Mouse (Mus musculus): ENCODE data around the gene Hecw2. TPM values are rescaled to one million over a fixed set of nuclear protein-coding genes. Genes with fewer than 3 reads are reported as not detected.

Gene Hecw2
- total RNA-seq, 2 experiments from 2014 or later = 4.4 to 5.5 TPM

DNA sequence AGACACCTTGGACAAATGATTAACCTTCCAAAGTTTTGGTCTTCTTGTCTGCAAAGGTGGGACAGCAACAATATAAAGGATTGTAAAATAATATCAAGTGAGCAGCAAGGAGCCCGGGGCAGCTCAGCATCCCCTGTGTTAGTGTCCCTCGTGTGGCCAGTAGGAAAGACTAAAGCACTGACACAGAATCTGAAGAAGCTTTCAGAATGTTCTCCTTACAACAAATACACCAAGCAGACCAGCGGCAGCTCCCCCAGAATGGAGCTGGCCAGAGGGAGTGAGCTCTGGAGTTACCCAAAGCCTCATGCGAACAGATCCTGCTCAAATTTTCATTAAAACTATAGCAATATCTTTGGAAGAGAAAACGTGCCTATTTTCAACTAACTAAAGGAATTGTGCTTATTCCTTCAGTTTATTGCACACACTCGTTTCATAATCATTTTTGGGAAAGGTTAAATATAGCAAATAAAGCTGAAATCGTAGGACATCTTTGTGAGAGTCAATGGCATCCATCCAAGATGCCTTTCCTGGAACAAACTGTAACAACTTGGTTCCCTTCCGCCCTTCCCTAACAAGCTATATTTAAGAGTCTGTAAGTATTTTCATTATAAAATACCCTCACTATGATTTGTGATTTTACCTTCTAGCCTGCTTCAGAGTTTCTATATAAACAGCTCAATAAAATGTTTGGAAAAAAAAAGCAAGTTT lies 208.6 kb downstream of the Hecw2 start:
- peak; percentile 32 for DNase-seq (ENCODE audit: low spot score)

DNA sequence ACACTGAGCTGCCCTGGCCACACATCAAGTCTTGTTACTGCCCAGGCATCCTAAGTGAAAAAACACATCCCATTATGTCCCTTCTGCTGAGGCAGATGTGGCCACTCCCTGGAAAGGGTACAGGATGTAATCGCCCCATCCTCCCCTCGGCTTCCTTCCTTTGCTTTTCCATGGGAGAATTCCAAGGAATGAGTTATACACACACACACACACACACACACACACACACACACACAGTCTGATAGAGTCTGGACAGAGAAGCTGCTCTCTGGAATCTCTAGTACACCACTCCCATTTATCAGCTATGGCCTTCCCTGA lies 216.5 kb downstream of the Hecw2 start:
- peak; percentile 48 for DNase-seq (ENCODE audit: low spot score)

DNA sequence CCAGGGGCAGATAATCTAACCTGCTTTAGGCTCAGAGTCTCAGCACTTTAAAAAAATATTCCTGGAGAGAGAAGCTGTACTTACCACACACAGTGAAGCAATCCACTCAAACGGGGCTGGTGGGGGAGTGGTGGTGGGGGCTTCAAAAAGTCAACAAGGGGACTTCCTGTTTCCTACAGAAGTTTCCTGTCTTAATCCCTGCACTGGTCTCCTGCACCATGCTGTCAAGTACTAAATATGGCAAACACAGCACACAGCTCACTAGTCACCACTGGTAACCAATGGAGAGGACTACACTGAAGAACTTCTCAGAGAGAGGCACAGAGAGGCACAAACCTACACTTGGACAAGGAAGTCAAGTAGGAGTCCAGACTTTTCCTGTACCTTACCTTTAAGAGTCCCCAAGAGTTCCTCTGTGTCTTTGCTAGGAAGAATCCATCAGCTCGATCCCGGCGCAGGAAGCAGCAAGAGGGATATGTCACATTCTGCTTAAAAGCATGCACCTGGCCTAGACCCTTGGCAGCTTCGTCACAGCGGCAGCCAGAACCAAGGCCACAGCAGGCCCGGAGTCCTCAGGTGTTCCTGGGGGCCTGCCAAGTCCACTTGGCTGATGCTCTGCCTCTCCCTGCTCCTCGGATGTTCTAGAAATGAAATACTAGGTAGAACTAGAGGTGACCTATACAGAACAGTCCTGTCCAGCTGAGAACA lies 217.0 kb downstream of the Hecw2 start:
- DNase-seq (ENCODE audit: low spot score) = no peak

DNA sequence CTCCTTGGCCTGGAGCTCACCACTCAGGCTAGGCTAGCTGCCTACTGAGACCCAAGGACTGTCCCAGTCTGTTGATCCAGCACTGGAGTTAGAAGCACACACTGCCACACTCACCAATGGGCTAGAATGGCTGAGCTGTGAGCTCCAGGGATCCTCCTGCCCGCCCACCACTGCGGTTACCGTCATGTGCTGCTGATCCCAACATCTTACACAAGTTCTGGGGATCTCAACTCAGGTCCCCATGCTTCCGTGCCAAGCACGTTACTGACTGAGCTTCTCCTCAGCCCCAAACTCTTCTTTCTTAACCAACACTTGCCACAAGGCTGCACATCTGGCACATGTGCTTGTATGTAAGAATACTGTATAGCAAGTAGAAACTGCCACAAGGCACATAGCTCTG lies 218.2 kb downstream of the Hecw2 start:
- no peak for DNase-seq (ENCODE audit: low spot score)

DNA sequence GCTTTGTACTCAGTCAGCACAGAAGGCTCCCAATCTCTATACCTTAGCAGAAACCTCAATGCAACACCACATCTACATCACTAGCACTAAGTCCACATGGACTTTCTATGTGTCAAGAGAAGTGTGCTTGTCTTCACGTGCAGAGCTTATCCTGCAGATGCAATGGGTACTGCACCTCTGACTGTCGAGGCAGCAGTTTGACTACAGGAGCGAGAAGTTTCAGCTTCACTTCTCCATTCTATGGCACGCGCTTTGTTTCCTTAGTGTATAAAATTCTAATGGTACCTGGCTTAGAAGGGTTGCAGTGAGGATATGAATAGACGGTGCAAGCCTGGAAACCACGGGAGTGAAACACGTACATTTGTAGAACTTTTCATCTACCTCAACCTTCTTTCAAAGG lies 218.9 kb downstream of the Hecw2 start:
- no peak for DNase-seq (ENCODE audit: low spot score)

DNA sequence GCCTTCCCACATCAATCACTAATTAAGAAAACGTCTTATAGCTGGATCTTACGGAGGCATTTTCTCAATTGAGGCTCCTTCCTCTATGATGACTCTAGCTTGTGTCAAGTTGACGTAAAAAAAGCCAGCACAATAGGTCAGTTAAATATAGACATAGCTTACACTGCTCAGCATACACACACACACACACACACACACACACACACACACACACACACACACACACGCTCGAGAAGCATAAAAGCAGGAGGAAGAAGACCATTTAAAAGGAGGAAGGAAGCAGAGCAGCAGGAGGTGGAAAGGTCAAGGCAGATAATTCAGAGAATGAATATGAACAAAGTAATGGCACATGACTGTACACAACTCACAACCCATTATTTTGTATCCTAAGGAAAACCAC lies 220.0 kb downstream of the Hecw2 start:
- DNase-seq (ENCODE audit: low spot score) = no peak

DNA sequence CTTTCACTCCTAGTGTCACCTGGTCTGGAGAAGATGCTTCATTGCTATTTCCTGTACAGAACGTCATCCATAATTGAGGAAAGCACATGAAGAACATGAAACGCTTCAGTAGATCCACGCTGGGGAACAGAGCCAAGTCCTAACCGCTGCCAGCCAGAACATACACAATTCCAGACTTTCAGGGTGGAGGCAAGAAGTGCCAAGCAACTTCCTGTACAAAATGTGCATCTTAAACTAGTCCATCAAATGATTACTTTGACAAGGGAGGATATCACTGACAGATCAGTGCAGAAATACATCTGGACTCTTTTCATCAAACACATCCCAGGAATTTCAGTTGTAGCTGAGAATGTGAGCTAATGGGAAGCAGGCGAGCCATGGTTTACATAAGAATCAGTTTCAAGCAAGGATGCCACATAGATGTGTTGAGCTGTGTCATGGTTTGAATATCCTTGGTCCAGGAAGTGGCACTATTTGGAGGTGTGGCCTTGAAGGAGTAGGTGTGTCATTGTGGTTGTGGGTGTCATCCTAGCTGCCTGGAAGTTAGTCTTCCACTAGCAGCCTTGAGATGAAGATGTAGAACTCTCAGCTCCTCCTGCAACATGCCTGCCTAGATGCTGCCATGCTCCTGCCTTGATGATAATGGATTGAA lies 224.5 kb downstream of the Hecw2 start:
- DNase-seq (ENCODE audit: low spot score) = no peak

DNA sequence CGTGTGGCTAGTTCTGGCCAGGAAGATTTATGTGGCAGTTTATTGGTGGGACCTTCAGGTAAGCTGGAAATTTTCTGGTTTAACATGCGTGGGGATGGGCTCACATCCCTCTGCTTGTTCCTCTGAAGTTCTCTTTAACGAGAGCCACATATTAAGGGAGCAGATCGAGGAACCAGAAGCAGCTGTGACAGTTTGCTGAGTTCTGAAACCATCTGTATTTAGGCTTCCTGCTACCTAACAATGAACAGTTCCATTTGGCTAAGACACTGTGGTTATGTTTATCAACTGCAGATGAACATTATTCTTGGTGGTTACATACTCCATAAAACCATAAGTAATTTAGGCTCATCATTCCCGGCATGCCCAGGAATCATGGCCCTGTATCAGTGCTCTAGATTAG lies 242.6 kb downstream of the Hecw2 start:
- DNase-seq (ENCODE audit: low spot score) = no peak

DNA sequence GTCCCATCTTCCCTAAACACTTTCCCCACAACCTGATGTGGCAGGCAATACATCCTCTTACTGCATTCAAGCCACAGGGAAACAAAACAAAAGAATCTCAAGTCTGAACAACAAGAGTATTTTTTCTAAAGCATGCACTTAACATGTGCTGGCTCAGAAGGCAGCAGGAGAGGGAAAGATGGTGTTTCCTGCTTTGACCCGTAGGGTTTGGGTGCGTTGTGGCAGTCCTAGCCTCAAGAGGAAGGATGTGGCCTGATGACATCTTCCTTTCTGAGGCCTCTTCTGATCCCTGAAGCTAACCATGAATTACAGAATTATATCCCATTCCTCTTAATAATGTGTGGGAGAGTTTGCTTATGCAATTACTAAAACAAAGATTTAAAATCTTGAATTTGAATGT lies 249.2 kb downstream of the Hecw2 start:
- DNase-seq (ENCODE audit: low spot score) = no peak

DNA sequence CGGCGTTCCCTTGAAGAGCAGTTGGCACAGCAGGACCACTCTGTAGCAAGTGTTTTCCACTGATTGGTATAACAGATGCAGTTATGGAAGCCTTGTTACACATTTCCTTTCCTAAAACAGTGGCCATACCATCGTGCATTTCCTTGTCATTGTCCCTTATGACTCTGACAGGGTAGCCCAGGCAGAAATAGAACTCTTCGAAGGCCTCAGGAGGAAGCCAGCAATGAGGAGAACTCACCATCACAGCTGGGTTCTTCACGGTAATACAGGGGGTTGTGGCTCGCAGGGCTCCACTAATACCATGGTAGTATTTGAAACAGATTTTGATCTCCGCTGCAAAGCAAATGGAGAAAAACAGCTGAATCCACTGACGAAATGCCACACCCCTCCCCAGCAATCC lies 252.5 kb downstream of the Hecw2 start:
- no peak for DNase-seq (ENCODE audit: low spot score)

DNA sequence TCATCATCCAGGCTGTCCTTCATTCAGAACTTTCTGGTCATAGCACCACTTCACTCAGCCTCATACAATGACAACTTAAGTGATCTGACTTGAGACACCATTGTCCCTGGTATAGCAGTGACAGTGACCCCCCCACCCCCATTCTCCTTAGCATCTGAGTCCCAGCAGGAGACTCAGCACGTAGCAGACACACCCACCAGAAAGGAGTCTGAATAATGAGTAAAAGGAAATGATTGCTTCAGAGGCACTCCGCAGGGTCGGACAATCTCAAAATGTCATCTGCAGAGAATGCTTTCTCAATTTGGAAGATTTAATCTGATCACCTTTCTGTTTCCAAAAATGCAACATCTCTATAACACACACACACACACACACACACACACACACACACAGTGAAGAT lies 253.4 kb downstream of the Hecw2 start:
- DNase-seq (ENCODE audit: low spot score) = no peak

DNA sequence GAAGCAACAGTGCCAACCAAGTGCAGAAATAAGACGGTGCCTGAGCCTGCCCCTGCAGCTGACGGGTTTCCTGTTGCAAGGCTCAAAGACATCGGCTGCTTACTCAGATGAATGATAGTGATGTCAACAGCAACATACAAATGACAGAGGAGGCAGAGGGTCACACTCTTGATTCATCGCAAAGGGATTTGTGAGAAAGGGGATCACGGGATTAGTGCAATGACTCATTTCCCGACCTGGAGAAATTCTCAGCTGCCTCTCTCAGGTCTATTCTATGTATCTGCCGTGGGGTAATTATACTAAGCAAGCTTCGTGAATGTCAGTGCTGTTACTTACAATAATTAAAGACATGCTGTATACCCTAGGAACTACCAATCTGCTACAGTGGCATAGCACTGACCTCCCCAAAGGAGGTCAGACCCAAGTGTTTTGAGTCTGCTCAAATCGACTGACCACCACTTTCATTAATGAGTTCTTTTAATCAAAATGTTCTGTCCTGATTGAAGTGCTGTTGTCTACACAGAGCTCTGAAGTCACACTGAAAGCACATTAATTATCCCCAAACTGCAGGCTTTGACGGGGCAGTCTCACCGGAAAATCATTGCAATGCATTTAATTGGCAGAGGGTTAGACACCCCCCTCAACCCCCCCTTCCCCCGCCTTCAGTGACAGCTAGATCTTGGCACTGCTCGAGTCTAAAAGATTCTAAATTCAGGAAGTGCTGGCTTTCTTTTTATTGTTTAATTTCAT lies 254.5 kb downstream of the Hecw2 start:
- no peak for DNase-seq (ENCODE audit: low spot score)

DNA sequence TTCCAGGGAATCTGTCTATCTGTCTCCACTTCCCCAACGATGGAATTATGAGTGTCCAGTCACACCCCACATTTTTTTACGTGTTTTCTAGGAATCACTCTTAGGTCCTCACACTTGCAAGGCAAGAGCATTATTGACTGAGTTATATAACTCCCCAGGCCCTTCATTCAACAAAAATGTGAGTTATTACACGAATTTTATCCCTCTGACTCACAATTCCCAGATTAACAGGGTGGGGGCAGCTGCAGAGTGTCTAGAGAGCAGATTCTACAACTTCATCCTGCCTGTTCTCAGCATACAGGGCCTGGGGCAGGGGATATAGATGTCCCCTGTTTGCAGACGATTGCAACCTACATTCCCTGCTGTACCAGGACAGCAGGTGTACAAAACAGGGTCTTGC lies 255.7 kb downstream of the Hecw2 start:
- no peak for DNase-seq (ENCODE audit: low spot score)

DNA sequence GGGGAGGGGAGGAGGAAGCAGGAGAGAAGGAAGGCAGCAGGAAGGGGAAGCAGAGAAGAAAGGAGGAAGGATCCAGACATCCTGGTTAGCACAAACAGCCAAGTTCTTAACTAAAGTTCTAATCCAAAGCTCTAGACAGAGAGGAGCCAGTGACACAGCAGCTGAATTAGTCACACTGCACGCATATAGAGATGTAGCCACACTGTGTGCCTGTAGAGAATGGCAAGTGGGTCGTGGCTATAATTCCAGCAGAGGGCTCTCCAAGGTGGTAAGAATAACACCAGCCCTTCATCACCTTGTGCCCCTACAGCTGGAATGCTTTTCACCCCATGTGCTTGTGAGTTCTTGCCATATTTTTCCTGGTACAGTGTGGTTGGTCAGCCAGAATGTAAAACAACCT lies 261.7 kb downstream of the Hecw2 start:
- no peak for DNase-seq (ENCODE audit: low spot score)

DNA sequence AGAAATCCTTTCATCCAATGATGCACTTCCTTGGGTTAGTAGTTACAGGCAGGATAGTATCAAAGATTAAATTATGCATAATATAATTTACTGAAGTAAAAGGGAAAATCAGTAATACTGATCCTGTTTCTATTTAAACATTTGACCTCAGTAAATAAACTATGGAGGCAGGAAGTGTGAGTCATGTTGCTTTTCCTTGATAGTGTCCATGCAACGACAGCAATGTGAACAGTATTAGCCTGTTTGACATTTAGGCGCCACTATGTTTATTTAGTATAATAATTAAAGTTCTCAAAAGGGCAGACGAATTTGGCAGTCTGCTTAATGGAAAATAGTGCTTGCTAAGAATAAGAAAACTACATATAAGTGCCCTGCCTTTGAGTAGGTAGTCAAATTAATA lies 263.7 kb downstream of the Hecw2 start:
- no peak for DNase-seq (ENCODE audit: low spot score)

DNA sequence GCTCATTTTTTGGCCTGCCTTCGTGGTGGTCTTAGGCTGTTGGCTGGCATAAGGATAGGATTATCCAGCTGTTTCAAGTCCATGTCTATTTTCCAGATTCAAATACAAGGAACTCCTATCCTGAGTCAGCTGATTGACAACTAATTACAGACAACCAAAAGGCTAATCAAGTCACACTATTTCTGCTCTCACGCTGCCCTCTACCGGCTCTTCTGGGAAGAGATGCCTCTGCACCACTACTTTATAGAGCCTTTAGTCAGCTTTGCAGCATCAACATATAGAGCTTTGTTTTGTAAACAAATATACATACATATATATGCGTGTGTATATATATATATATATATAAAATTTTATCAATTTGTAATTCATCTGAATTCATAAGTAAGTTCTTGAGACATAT lies 267.4 kb downstream of the Hecw2 start:
- peak; percentile 13 for DNase-seq (ENCODE audit: low spot score)

DNA sequence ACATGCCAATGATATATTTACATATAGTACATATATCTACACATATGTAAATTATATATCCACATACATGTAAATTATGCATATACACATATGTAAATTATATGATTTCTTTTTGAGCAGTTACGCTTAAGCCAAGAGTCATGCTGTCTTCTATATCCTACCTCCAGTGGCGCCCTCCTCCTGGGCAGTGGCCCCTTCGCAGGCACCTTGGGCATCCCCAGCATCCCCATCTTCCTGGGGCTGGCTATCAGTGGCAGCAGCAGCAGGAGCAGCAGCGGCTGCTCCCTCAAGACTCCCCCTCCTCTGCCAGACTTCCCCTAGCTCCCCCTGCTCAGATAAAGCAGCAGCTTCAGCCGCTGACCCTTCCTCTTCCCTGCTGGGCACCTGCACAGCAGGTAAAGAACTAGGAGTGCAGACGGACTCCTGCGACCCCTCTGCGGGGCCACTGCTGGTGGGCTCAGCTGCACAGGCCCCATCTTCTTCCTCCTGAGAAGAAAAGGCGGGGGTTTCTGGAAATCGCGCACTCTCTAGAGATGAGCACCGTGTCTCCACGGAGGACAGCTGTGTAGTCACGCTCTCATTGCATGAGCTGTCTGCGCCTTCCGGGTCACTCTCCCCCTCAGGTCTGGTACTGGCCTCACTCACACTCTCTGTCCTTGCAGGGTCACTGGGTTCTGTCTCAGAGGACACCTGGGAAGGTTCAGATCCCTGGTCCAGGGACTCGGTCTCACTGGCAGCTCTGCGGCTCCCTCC lies 269.6 kb downstream of the Hecw2 start:
- no peak for DNase-seq (ENCODE audit: low spot score)

DNA sequence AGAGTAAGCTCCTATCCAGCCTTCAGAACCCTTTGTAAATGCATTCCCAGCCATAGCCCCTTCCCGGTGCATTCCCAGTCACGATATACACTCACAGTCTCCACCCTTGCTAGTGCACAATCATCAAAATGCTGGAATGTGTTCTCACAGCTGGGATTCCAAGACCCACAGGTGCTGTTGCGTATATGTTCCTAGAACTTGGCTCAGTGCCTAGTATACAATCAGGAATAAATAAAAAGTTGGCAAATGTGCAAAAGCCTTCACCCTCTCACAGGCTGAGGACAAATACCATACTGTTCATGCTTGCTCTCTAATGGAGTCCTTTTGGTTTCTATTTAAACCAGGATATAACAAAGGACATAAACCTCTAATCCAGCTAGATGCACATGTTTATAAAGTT lies 283.1 kb downstream of the Hecw2 start:
- no peak for DNase-seq (ENCODE audit: low spot score)

DNA sequence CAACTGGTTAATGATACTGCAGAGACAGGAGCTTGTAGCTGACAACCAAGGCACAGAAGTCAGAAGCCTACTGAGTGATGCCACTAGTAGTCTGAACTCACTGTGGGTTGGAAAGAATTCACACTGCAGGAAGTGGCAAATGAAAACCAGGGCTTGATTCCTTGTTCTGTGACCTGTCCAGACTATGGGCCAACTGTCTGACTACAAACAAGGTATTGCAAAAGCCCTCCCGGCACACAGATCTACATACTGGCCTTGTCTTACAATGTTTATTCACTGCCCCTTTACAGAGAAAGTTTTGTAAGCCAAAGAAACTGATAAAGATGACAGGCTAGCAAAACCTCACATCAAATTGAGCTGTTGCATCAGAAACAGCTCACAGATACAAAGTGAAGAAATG lies 284.7 kb downstream of the Hecw2 start:
- DNase-seq (ENCODE audit: low spot score) = no peak

DNA sequence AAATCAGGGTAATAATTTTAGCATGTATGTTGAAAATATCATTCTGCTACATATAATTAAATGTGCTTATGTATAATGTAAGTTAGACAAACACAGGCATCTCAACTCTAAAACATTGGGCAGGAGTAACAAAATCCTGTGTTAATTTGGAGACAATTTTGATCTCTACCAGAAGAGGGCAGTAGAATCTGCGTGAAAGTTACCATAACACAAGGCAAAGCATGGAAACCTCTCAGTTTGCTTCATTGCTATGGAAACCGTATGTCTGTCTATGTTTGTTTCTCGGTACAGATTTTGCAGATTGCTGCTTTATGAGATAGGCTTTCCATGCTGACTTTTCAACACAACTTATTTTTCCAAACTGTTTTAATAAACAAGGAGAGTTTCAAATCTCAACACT lies 285.9 kb downstream of the Hecw2 start:
- peak; percentile 29 for DNase-seq (ENCODE audit: low spot score)

DNA sequence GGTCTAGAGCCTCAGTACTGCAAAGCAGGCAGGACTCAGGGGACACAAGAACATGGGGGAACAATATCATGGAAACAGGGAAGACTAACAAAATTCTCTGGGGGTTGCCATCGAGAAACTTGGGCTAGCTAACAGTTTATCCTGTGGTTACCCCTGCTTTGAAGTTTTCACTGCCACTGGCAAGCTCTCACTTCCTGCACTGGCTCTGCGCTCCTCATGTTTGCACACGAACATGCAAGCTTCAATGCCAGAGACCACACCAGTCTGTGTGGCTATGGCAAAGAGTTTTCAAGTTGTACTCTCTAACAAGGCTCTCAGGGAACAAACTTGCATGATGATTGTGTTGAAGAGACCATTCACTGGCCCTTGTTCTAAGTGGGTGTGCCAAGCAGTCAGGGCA lies 288.8 kb downstream of the Hecw2 start:
- no peak for DNase-seq (ENCODE audit: low spot score)

DNA sequence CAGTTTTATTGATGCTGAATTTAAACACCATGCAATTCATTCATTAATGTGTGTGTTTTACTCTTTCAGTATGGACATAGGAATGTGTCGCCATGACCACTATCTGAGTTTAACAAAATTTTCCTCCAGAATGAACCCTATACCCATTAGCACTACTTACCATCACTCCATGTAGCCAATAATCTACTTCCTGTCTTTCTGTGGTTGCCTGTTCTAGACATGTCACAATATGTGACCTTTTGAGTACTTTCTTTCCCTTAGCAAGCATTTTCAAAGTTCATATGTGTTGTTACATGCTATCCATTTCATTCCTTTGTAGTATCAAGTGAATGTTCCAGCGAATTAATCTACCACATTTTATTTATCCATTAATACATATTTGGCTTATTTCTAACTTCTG lies 294.6 kb downstream of the Hecw2 start:
- no peak for DNase-seq (ENCODE audit: low spot score)
